7 mouse cellular contexts compared by ENCODE assay signal in genomic region chr9:65890143-65890628, GRCm38 (mm10). TPM values are rescaled to one million over a fixed set of nuclear protein-coding genes. Genes with fewer than 3 reads are reported as not detected.
DNase-seq lines count a peak whose midpoint lies in the region; ATAC-seq and TF ChIP-seq lines count a peak whose summit lies in the region.

Pclaf (plus strand) TSS chr9:65890237.

- H3K4me3 ChIP-seq in intestine, embryonic 16.5 days (ENCODE audit: low read length) = peak within 1 kb of the TSS; percentile 74
- H3K4me3 ChIP-seq in limb, embryonic 14.5 days (replicated peaks; ENCODE audit: low read length) = peak within 1 kb of the TSS; percentile 49
- H3K4me3 ChIP-seq in midbrain, embryonic 16.5 days (ENCODE audit: low read depth, low read length) = peak within 1 kb of the TSS; percentile 35

- under 1% methylated on average over 21 of the region's 21 CpGs for WGBS in intestine, embryonic 16.5 days
- 1% methylated on average over 21 of the region's 21 CpGs for WGBS in limb, embryonic 14.5 days
- under 1% methylated on average over 21 of the region's 21 CpGs for WGBS in midbrain, embryonic 16.5 days

- peak; percentile 94 for ATAC-seq in intestine, embryonic 16.5 days
- peak; percentile 95 for ATAC-seq in limb, embryonic 14.5 days (ENCODE audit: low FRiP score, low read depth)
- peak; percentile 60; the same call in 1 of the 2 replicates for ATAC-seq in midbrain, embryonic 16.5 days

- H3K4me1 ChIP-seq in intestine, embryonic 16.5 days (ENCODE audit: control insufficient read depth, insufficient read depth, low read length) = peaks cover 2% of the 10 kb centered on the region; the same call in 1 of the 2 replicates
- peaks cover 5% of the 10 kb centered on the region; the same call in 1 of the 2 replicates for H3K4me1 ChIP-seq in limb, embryonic 14.5 days (ENCODE audit: control insufficient read depth, insufficient read depth, low read length)
- peaks cover 10% of the 10 kb centered on the region; the same call in 1 of the 2 replicates for H3K4me1 ChIP-seq in midbrain, embryonic 16.5 days (ENCODE audit: control insufficient read depth, insufficient read depth, low read length)

- peak within 1 kb of the TSS; percentile 51 for H3K27ac ChIP-seq in intestine, embryonic 16.5 days (ENCODE audit: low read length)
- H3K27ac ChIP-seq in limb, embryonic 14.5 days (replicated peaks; ENCODE audit: low read depth, low read length) = 0 out of 2 replicates have a peak within 1 kb of the TSS, but pooled peaks have one; percentile 33
- no peak within 1 kb of the TSS for H3K27ac ChIP-seq in midbrain, embryonic 16.5 days (ENCODE audit: low read length)

- DNase-seq in ZHBTc4 (ENCODE audit: low read depth, low spot score) = peak; percentile 62
- peak; percentile 84 for DNase-seq in embryo, embryonic 11.5 days (ENCODE audit: low read depth, low spot score)
- DNase-seq in gastrocnemius, postnatal 36 days = peak; percentile 41 to 51
- DNase-seq in limb, embryonic 14.5 days (ENCODE audit: low spot score) = peak; percentile 96
- DNase-seq in spleen, postnatal 10 days (ENCODE audit: low spot score in 2 of 2) = peak; percentile 61 to 81

- H3K9ac ChIP-seq in intestine, embryonic 16.5 days (ENCODE audit: low read depth, low read length) = peak within 1 kb of the TSS; percentile 79
- peak within 1 kb of the TSS; percentile 62 for H3K9ac ChIP-seq in limb, embryonic 14.5 days (ENCODE audit: low read depth, low read length, severe bottlenecking)
- peak within 1 kb of the TSS; percentile 21; the same call in 1 of the 2 replicates for H3K9ac ChIP-seq in midbrain, embryonic 16.5 days (ENCODE audit: low read depth, low read length)

- no peaks in the 10 kb centered on the region for H3K27me3 ChIP-seq in intestine, embryonic 16.5 days (replicated peaks; ENCODE audit: control insufficient read depth, insufficient read depth, low read length)
- H3K27me3 ChIP-seq in limb, embryonic 14.5 days (ENCODE audit: control insufficient read depth, insufficient read depth, low read length) = no peaks in the 10 kb centered on the region
- no peaks in the 10 kb centered on the region for H3K27me3 ChIP-seq in midbrain, embryonic 16.5 days (ENCODE audit: control insufficient read depth, insufficient read depth, low read depth, low read length)

- H3K9me3 ChIP-seq in intestine, embryonic 16.5 days (ENCODE audit: control insufficient read depth, low read length) = no peaks in the 10 kb centered on the region
- no peaks in the 10 kb centered on the region for H3K9me3 ChIP-seq in limb, embryonic 14.5 days (ENCODE audit: control insufficient read depth, low read length)
- H3K9me3 ChIP-seq in midbrain, embryonic 16.5 days (replicated peaks; ENCODE audit: control insufficient read depth, low read length, poor library complexity, severe bottlenecking) = no peaks in the 10 kb centered on the region

- peak within 1 kb of the TSS; percentile 84 for H3K4me2 ChIP-seq in intestine, embryonic 16.5 days (ENCODE audit: low read depth, low read length)
- H3K4me2 ChIP-seq in limb, embryonic 14.5 days (replicated peaks; ENCODE audit: low read depth, low read length, severe bottlenecking) = peak within 1 kb of the TSS; percentile 75
- peak within 1 kb of the TSS; percentile 75 for H3K4me2 ChIP-seq in midbrain, embryonic 16.5 days (ENCODE audit: low read length)

- TF ChIP-seq POLR2A in limb, embryonic 14.5 days (IDR thresholded peaks at IDR 0.05; ENCODE audit: borderline replicate concordance, extremely low read depth, insufficient read depth, insufficient read length) = no peak

- intact Hi-C loops in gastrocnemius, postnatal 36 days (cut with DNase I) = no loop called here

- H3K36me3 ChIP-seq in intestine, embryonic 16.5 days (ENCODE audit: control insufficient read depth, insufficient read depth, low read length) = 0 out of 2 replicates have a peak, but pooled peaks cover 4% of the 10 kb centered on the region
- H3K36me3 ChIP-seq in limb, embryonic 14.5 days (ENCODE audit: control insufficient read depth, insufficient read depth, low read length) = peaks cover 19% of the 10 kb centered on the region
- H3K36me3 ChIP-seq in midbrain, embryonic 16.5 days (ENCODE audit: control insufficient read depth, insufficient read depth, low read length) = no peaks in the 10 kb centered on the region

RNA-seq across cellular contexts. Expression of gene Pclaf, which starts in this region (rescaled TPM):
- total RNA-seq in gastrocnemius, postnatal 36 days (2021) = under 1 TPM; 0.44 to 0.79 TPM
- polyA plus RNA-seq in intestine, embryonic 16.5 days (2015; fragmentation: Nextera tagmentation; extraction: Ambion mirVana) = 115 and 141 TPM in 2 replicates
- 75.1 and 109 TPM in 2 replicates for polyA plus RNA-seq in limb, embryonic 14.5 days (2012; rRNA removed)
- 115 and 116 TPM in 2 replicates for polyA plus RNA-seq in limb, embryonic 14.5 days (2014; fragmentation: Nextera tagmentation; extraction: Ambion mirVana)
- 13.7 and 17.6 TPM in 2 replicates for polyA plus RNA-seq in midbrain, embryonic 16.5 days (2015; fragmentation: Nextera tagmentation; extraction: Ambion mirVana)

Comparison
In these comparisons a context has a peak if more than half of its experiments do, and no peak if none do; other contexts are left out.
1. Peak in DNase-seq in gastrocnemius, postnatal 36 days; RNA of the gene not detected or under 1 TPM.
2. DNase-seq: peak in every context shown above with its lines; median percentile 96 in limb, embryonic 14.5 days; 84 in embryo, embryonic 11.5 days; 71 in spleen, postnatal 10 days; 62 in ZHBTc4; 46 in gastrocnemius, postnatal 36 days.
3. H3K9ac ChIP-seq: peak in every context shown above with its lines; median percentile 79 in intestine, embryonic 16.5 days; 62 in limb, embryonic 14.5 days; 21 in midbrain, embryonic 16.5 days.